Mouse (Mus musculus): ENCODE results near the gene Cnot4.
A peak's percentile ranks its signal among the peaks of the same experiment; 100 is the strongest.

The Cnot4 gene

GRCm38 (mm10) chr6:35033341-35033740 lies 100.2 kb downstream of the Cnot4 start:
- DNase-seq (ENCODE audit: low spot score in 2 of 2), result no peak

- DNase-seq (ENCODE audit: low spot score in 2 of 2), result no peak
Measured at GRCm38 (mm10) chr6:35032704-35033103, 100.8 kb downstream of the Cnot4 start.

- DNase-seq (ENCODE audit: low spot score in 2 of 2), result no peak
Measured at GRCm38 (mm10) chr6:35030811-35031210, 102.7 kb downstream of the Cnot4 start.

GRCm38 (mm10) chr6:35030226-35030625 lies 103.3 kb downstream of the Cnot4 start:
- no peak for DNase-seq (ENCODE audit: low spot score in 2 of 2)

GRCm38 (mm10) chr6:35028023-35028422 lies 105.5 kb downstream of the Cnot4 start:
- no peak for DNase-seq (ENCODE audit: low spot score in 2 of 2)

GRCm38 (mm10) chr6:35027257-35027656 lies 106.3 kb downstream of the Cnot4 start:
- DNase-seq (ENCODE audit: low spot score in 2 of 2), result no peak

GRCm38 (mm10) chr6:35016624-35017023 lies 116.9 kb downstream of the Cnot4 start:
- DNase-seq (ENCODE audit: low spot score in 2 of 2), result no peak

GRCm38 (mm10) chr6:35011953-35012352 lies 121.6 kb downstream of the Cnot4 start:
- no peak for DNase-seq (ENCODE audit: low spot score in 2 of 2)

- no peak for DNase-seq (ENCODE audit: low spot score in 2 of 2)
Measured at GRCm38 (mm10) chr6:35010705-35011104, 122.8 kb downstream of the Cnot4 start.

GRCm38 (mm10) chr6:35002261-35002669 lies 131.3 kb downstream of the Cnot4 start:
- no peak for DNase-seq (ENCODE audit: low spot score in 2 of 2)

GRCm38 (mm10) chr6:34999101-34999500 lies 134.4 kb downstream of the Cnot4 start:
- no peak for DNase-seq (ENCODE audit: low spot score in 2 of 2)

GRCm38 (mm10) chr6:34996496-34996895 lies 137.0 kb downstream of the Cnot4 start:
- DNase-seq (ENCODE audit: low spot score in 2 of 2), result no peak

- peak; percentile 59 to 62 for DNase-seq (ENCODE audit: low spot score in 2 of 2)
Measured at GRCm38 (mm10) chr6:34995265-34995681, 138.3 kb downstream of the Cnot4 start.

- no peak for DNase-seq (ENCODE audit: low spot score in 2 of 2)
Measured at GRCm38 (mm10) chr6:34994692-34995091, 138.8 kb downstream of the Cnot4 start.

- no peak for DNase-seq (ENCODE audit: low spot score in 2 of 2)
Measured at GRCm38 (mm10) chr6:34989263-34989662, 144.3 kb downstream of the Cnot4 start.

- DNase-seq (ENCODE audit: low spot score in 2 of 2), result no peak
Measured at GRCm38 (mm10) chr6:34988081-34988761, 145.3 kb downstream of the Cnot4 start, which contains the start of gene Slc23a4. Gene Slc23a4 (minus strand): TSS chr6:34988404.

- DNase-seq (ENCODE audit: low spot score in 2 of 2), result no peak
Measured at GRCm38 (mm10) chr6:34987085-34987645, 146.4 kb downstream of the Cnot4 start.

GRCm38 (mm10) chr6:34980661-34981060 lies 152.9 kb downstream of the Cnot4 start:
- DNase-seq (ENCODE audit: low spot score in 2 of 2), result no peak

- no peak for DNase-seq (ENCODE audit: low spot score in 2 of 2)
Measured at GRCm38 (mm10) chr6:34979291-34979690, 154.2 kb downstream of the Cnot4 start.

All from spleen, postnatal 36 days (tissue).